Mouse (Mus musculus) ES-Bruce4 (cell line): ENCODE measurements at regions not wholly inside any gene's neighbourhood (a gene's known extent, or its start where the extent isn't known, plus 50 kb on each side); places are given as distances from the start of the nearest gene placed in this dataset.

Experiments used
- CTCF ChIP-seq: IDR thresholded peaks from one replicate; pipeline ENCODE4 v1.8.1; 2011; ENCODE audit warnings: low read depth, low read length
- EP300 ChIP-seq: IDR thresholded peaks from 2 replicates; pipeline ENCODE4 v1.6.1; 2011; ENCODE audit warnings: low read depth, low read length; ENCODE audit not compliant: insufficient read depth
- POLR2A ChIP-seq: IDR thresholded peaks from one replicate; pipeline ENCODE4 v1.8.1; 2011; ENCODE audit warnings: low read length; ENCODE audit not compliant: insufficient read depth

- no peak for TF ChIP-seq EP300
- no peak for TF ChIP-seq CTCF
- no peak for TF ChIP-seq POLR2A
These were observed 223.7 kb downstream of the Usp25 start for GRCm38 (mm10) chr16:77237272-77237603.
